Mouse (Mus musculus): ENCODE results near the gene Olfr190.
"Not testable (repeated sequence)": the region's sequence is repeated elsewhere in the genome, so short reads cannot be mapped to it uniquely, and the experiment has no call there.

Olfr190 gene

DNA sequence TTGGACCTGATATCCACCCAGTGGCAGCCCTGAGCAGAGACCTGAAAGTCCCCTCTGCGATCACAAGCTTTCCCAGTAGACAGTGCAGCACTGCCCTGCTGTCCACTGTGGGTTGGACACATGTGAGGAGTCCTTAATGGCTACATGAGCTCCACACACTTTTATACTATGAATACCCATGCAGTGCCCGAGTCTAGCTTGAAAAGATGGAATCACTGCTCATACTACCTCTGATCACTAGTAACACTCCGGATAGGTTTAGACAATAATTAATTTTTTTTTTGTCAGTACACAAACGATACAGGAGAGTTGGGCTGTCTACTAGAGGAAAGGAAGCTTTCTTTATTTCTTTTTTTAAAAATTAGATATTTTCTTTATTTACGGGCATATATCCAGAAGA is at the start of gene Olfr190:
Gene Olfr190, minus strand, starts transcription at position 101 of the 400 bp plus-strand sequence.
- DNase-seq = no peak

DNA sequence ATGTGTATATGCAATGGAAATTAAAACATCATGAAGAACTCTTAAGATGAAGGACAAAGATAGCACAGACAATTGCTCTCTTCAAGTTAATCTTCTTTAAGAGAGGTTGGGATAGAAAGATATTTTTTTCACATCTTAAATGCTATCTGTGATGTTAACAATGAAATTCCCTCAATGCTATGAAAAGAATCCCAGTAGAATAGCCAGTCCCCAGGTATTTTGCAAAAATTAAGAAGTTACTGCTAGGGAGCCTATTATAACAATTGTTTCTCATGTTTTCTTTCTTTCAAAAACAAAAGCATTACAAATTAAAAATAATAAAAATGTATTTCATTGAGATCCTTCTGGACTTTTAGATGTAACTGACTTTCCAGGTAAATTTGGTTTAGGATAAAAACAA is 43.2 kb upstream of the Olfr190 start, which contains the start of gene Olfr194:
Gene Olfr194, minus strand, starts transcription at position 101 of the 400 bp plus-strand sequence.
- no peak for DNase-seq

DNA sequence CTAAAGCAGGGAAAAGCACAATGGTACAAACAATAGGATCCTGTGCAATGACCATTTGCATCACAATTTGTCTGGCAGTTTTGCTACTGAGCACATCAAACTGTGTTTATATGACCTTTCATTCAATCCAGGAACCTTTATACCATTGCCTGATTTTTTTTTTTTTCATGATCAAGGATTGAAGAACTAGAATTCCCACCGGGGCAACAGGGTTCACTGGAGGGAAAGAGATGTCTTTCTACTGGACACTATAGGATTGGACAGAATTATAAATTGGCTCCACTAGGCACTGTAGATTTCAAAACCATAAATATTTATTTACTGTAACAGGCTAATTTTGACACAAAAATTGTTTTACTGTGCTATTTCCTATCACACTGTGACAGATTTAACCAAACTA is 34.0 kb upstream of the Olfr190 start, which contains the start of gene Olfr193:
Gene Olfr193, minus strand, starts transcription at position 101 of the 400 bp plus-strand sequence.
- DNase-seq = no peak

DNA sequence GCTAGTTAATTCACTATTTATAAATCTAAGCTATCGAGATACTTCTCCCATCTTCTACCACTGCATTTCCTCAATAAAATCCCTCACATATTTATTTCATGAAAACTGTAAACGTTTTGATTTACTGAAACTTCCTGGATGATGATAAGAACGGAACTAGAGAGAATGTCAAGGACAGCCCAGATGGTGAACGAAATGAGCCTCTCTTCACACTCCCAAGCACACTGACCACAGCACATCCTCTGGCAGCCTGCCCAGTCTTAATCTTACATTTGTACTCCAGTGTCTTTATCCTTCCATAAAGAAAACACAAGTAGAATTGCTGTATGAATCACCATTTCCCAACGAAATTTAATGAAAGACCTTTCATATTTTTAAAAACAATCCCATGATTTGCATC is 30.7 kb upstream of the Olfr190 start:
- DNase-seq = not testable (repeated sequence)

DNA sequence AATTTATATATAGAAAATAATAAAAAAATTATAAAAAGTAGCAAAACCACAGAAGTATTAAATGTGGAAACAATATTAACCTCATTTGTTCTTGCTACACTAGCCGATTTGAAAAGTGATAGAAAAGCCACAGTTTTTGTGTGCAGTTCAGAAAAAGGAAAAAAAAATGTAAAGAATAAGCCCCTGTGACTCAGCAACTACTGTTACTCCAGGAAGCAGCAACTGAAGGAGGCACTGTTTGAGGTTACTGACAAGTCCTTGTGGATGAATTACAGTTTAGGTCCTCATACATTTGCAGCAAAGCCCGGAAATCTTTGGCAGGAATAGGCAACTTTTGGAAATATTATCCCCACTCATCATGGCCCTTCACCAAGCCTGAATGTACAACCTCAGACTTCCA is 27.5 kb upstream of the Olfr190 start:
- no peak for DNase-seq

DNA sequence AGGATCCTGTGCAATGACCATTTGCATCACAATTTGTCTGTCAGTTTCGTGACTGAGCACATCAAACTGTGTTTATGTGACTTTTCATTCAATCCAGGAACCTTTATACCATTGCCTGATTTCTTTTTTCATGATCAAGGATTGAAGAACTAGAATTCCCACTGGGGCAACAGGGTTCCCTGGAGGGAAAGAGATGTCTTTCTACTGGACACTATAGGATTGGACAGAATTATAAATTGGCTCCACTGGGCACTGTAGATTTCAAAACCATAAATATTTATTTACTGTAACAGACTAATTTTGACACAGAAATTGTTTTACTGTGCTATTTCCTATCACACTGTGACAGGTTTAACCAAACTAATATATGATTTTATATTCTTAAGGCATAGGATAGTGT is 11.9 kb upstream of the Olfr190 start, which contains the start of gene Olfr191:
Gene Olfr191, minus strand, starts transcription at position 101 of the 400 bp plus-strand sequence.
- DNase-seq = not testable (repeated sequence)

DNA sequence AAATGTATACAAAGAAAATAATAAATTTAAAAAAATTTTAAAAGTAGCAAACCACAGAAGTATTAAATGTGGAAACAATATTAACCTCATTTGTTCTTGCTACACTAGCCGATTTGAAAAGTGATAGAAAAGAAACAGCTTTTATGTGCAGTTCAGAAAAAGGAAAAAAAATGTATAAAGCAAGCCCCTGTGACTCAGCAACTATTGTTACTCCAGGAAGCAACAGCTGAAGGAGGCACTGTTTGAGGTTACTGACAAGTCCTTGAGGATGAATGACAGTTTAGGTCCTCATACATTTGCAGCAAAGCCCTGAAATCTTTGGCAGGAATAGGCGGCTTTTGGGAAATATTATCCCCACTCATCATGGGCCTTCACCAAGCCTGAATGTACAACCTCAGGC is 3.3 kb upstream of the Olfr190 start:
- not testable (repeated sequence) for DNase-seq

DNA sequence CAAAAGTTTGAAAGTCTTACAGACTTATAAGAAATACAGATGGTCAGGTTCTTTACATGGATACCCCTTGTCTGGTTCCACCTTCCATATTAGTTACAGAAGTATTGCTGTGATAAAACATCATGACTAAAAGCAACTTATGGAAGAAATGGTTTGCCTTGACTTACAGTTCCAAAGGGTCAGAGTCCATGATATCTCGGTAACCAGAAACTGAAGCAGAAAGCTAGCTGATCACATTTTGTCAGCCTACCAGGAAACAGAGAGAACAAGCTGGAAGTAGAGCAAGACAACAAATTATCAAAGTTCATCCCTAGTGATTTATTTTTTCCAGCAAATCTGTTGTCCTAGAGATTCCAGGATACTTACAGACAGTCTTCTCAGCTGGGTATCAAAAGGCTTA is 4.3 kb downstream of the Olfr190 start:
- DNase-seq = no peak

DNA sequence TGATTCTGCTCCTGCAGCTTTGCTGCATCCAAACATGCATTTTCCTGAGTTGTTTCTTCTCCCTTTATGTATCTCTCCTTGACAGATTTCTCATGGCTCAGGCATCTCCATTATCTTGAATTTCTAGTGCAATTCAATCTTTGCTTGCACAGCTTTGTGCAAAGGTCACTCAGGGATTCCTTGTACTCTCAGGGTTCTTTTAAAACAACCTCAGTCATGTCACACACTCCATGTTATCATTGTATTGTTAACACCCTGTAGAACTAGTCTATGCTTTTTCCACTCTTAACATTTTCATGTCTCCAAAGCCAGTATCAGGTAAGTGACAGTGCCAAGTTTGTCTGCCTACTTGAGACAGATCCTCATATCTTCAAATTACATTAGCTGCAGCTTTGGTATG is 6.0 kb downstream of the Olfr190 start:
- no peak for DNase-seq

DNA sequence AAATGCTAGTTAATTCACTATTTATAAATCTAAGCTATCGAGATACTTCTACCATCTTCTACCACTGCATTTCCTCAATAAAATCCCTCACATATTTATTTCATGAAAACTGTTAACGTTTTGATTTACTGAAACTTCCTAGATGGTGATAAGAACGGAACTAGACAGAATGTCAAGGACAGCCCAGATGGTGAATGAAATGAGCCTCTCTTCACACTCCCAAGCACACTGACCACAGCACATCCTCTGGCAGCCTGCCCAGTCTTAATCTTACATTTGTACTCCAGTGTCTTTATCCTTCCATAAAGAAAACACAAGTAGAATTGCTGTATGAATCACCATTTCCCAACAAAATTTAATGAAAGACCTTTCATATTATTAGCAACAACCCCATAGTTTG is 15.4 kb downstream of the Olfr190 start:
- not testable (repeated sequence) for DNase-seq

DNA sequence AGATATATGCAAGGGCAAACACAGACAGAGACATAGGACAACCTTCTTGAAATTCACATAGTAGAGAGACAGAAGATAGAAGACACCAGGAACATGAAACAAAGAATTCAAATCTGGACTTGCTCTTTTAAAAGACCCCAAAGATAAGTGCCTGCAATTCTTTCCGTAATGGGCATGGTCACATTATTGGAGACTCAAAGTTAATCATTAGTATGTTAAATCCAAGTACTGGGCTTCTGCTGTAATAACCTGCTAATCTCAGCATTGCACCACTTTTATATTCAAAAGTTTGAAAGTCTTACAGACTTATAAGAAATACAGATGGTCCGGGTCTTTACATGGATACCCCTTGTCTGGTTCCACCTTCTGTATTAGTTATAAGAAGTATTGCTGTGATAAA is 28.5 kb downstream of the Olfr190 start:
- not testable (repeated sequence) for DNase-seq

DNA sequence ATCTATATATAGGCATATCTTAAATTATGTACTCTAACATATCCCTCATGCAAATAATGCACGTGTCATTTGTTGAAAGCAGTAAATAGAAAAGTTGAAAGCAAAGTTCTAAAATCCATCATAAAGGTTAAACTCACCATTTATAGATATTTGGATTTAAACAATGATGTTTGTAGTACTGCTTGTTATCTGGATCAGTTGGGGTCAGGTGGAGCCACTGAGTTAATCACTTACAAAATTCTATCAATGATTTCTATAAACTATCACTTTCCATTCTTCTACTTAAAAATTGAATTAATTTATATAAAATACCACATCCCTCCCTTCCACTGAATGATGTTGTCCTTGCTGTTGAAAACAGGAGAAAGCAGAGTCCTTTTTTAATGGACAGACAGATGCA is 28.9 kb downstream of the Olfr190 start:
- DNase-seq = no peak

DNA sequence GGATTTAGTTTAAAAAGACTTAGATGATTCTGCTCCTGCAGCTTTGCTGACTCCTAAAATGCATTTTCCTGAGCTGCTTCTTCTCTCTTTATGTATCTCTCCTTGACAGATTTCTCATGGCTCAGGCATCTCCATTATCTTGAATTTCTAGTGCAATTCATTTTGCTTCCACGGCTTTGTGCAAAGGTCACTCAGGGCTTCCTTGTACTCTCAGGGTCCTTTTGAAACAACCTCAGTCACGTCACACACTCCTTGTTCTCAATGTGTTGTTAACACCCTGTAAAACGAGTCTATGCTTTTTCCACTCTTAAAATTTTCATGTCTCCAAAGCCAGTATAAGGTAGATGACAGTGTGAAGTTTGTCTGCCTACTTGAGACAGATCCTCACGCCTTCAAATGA is 30.2 kb downstream of the Olfr190 start:
- no peak for DNase-seq

DNA sequence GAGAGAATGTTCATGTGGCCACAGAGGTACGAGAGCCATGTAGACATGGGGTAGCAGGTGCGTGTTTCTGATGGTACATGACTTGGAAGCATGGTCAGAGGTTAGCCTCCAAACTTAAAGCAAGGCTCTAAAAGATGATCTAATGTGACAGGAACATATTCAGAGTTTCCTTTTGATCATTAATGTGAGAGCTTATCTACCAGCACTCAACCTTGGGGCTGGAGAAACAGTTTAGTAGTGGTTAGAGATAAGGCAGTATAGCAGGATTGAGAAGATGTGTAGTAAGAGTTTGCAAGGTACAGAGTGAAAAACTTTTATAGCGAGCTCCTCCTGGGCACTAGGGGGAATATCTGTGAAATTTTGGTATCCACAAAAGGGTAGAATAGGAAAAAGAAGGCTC is 32.0 kb downstream of the Olfr190 start:
- DNase-seq = no peak

DNA sequence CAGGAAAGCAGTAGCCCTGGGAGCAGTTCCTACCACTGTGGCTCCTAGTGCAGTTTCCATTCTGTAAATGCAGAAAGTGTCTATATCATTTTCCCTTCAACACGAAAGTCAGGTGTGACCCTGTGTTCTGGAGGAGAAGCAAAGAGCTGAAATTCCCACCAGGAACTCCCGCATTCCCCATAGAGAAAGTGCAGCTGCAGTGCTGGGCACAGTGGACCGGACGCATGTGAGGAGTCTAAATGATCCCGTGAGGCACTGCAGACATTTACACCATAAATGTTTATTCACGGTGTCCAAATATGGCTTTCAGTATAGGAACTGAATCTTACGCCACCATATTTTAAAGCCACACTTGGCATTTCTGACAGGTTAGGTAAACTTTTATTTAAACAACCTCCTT is 38.1 kb downstream of the Olfr190 start, which contains the start of gene Olfr187:
Gene Olfr187, minus strand, starts transcription at position 58 of the 400 bp plus-strand sequence.
- DNase-seq = no peak

DNA sequence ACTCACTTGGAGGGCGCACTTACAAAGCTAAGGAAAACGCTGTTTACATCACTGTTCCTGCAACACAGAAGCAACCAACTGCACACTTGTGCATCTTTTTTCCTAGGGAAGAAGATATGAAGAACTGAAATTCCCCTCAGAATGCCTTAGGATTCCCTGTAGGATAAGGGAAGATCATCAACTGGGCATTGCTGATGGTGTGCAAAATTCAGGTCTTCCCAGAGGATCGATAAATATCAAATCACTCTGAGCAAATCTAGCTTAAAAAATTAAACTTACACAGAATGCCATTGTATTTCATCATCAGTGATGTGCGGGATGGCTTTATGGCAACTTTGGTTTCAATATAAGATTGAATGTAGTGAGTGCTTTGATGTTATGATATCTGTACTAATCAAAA is 47.6 kb downstream of the Olfr190 start, which contains the start of gene Olfr186:
Gene Olfr186, minus strand, starts transcription at position 101 of the 400 bp plus-strand sequence.
- no peak for DNase-seq
